Mouse (Mus musculus): ENCODE data around the gene Crybg2. TPM values are rescaled to one million over a fixed set of nuclear protein-coding genes. Genes with fewer than 3 reads are reported as not detected.

Gene Crybg2
- polyA plus RNA-seq (2012; rRNA removed) = 0.71 and 2.0 TPM in 2 replicates

DNA sequence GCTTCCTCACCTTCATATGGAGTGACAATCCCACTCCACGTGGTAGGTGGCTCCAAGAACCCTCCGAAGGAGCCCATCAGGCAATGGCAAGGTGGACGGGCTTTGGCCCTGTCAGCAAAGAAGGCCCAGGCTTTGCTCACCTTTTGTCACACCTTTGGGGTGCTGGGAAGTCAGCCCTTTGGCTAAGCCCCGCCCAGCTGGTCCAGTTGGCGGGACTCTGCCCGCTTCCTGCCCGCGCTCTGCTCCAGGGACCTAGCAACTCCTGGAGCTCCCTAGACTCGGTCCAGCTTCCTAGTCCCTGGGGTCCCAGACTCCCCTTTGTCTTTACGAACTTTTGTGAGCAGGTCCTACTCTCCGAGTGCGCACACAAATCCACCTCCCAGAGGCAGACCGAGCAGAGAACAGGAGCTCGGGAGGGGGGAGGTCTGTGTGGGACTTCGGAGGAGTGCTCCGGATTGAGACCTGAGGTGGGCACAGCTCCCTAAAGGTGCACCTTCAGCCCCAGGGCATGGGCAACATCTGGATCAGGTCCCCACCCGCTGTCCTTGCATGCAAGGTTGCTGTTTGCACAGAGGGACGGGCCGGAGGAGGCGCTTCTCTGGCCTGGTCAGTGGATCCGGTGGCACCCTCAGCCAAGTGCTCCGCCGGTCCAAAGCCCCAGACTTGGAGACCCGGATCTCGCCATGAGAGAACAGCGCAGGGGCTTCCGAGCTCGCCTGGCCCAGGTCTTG lies at the start of gene Crybg2:
TSS of gene Crybg2 (plus strand) at position 681 of the 731 bp plus-strand sequence.

GRCm38 (mm10) chr4:134018779-134019145 lies 41.9 kb upstream of the Crybg2 start, which contains the start of gene Lin28a:
Gene Lin28a, minus strand, starts transcription at chr4:134018841.

GRCm38 (mm10) chr4:134053538-134053937 lies 7.1 kb upstream of the Crybg2 start, which contains the start of gene Zfp683:
Gene Zfp683, plus strand, starts transcription at chr4:134053838.

DNA sequence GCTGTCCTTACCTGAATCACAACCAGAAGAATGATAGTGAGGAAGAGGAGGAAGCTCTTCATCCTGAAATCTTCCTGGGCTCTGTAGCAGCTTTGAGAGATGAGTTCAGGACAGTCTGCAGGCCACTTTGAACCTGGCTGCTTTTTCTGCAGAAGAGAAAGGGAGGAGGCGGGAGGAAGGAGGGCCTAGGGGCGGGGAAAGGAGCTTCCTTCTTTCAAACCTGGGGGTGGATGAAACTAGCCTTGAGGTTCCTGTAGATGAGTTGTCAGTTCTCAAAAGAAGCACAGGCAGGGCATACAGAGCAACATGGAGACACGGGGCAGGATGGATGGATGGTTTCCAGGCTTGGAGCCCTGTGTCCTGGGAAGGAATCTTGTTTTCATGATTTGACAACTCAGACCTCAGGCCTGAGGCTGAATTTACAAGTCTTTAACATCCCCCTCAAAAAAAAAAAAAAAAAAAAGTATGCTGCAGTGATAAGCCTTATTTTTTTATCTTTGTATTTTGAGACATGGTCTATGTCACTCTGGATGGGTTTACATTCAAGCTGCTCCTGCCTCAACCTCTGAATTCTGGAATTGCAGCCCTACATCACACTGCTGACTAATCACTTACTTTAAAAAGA lies 34.4 kb downstream of the Crybg2 start, which contains the start of gene Cd52:
TSS of gene Cd52 (minus strand) at position 160 of the 625 bp plus-strand sequence.

GRCm38 (mm10) chr4:134101979-134102741 lies 41.5 kb downstream of the Crybg2 start, which contains the start of gene Ubxn11:
Gene Ubxn11, plus strand, starts transcription at chr4:134102570.

DNA sequence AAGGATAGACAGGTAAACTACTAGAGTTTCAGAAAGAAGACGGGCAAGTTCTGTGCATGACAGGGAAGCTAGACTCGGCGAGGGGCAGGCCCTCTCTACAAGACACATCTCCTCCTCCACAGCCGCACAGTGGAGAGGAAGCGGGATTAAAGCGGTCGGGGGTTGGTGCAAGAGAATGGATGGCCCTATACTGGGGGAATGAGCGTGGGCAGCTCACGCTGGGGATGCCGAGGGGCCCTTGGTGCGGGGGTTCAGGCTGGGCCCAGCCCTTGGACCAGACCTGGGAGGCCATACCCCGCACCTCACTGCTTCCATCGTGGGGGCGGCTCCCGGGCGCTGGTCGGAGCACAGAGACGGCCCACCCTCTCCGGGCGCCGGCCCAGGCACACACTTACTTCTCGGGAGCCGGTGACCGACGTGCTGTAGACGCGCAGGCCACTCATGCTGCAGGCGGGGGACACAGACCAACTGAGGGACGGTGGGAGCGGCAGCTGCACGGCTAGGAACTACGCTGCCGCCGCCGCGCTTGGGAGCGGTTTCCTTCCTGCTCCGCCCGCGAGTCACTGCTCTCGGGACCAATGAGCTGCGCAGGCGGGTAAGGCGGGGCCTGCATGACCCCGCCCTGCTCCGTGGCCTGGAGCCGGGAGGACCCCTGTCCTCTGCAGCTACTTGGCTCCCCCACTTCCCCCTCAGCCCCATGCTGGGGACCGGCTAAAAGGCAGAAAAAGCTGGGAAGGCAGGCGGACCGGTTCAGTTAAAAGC lies 67.8 kb downstream of the Crybg2 start, which contains the start of gene Sh3bgrl3:
TSS of gene Sh3bgrl3 (minus strand) at position 569 of the 762 bp plus-strand sequence.

Other genes with a start within 250 kb of the Crybg2 start
- 15.4 and 21.9 TPM in 2 replicates for gene Rps6ka1, start 173.0 kb upstream of the Crybg2 start, polyA plus RNA-seq (2012; rRNA removed)
- gene Hmgn2, start 92.2 kb upstream of the Crybg2 start, polyA plus RNA-seq (2012; rRNA removed) = 1,322 and 4,119 TPM in 2 replicates
- 36.4 and 43.8 TPM in 2 replicates for gene Dhdds, start 59.9 kb upstream of the Crybg2 start, polyA plus RNA-seq (2012; rRNA removed)
- gene Lin28a, start 42.0 kb upstream of the Crybg2 start, polyA plus RNA-seq (2012; rRNA removed) = 4.5 and 9.5 TPM in 2 replicates
- not detected in 2 replicates for gene Zfp683, start 7.0 kb upstream of the Crybg2 start, polyA plus RNA-seq (2012; rRNA removed)
- gene Cd52, start 34.3 kb downstream of the Crybg2 start, polyA plus RNA-seq (2012; rRNA removed) = 3.4 and 4.2 TPM in 2 replicates
- 9.2 and 11.2 TPM in 2 replicates for gene Ubxn11, start 41.8 kb downstream of the Crybg2 start, polyA plus RNA-seq (2012; rRNA removed)
- gene Sh3bgrl3, start 68.0 kb downstream of the Crybg2 start, polyA plus RNA-seq (2012; rRNA removed) = 164 and 169 TPM in 2 replicates
- gene Cep85, start 126.3 kb downstream of the Crybg2 start, polyA plus RNA-seq (2012; rRNA removed) = 33.3 and 37.3 TPM in 2 replicates
- 0.10 TPM in 1 of 2 replicates, not detected in the other for gene Gm7534, start 142.2 kb downstream of the Crybg2 start, polyA plus RNA-seq (2012; rRNA removed)
- not detected in 2 replicates for gene Catsper4, start 166.6 kb downstream of the Crybg2 start, polyA plus RNA-seq (2012; rRNA removed)
- gene Cnksr1, start 177.6 kb downstream of the Crybg2 start, polyA plus RNA-seq (2012; rRNA removed) = 0.25 and 0.62 TPM in 2 replicates
- gene E130218I03Rik, start 182.8 kb downstream of the Crybg2 start, polyA plus RNA-seq (2012; rRNA removed) = 0.08 TPM in 1 of 2 replicates, not detected in the other
- 14.1 and 15.2 TPM in 2 replicates for gene Zfp593, start 184.8 kb downstream of the Crybg2 start, polyA plus RNA-seq (2012; rRNA removed)
- gene Gm30191, start 186.1 kb downstream of the Crybg2 start, polyA plus RNA-seq (2012; rRNA removed) = 0.31 TPM in 1 of 2 replicates, not detected in the other
- 7.5 and 8.5 TPM in 2 replicates for gene Grrp1, start 193.3 kb downstream of the Crybg2 start, polyA plus RNA-seq (2012; rRNA removed)
- 9.3 and 14.4 TPM in 2 replicates for gene Pdik1l, start 227.1 kb downstream of the Crybg2 start, polyA plus RNA-seq (2012; rRNA removed)

All from central nervous system, embryonic 11.5 days (tissue).